Mouse (Mus musculus) layer of hippocampus, adult 9-10 months (tissue): ENCODE measurements around the gene Gm7137.
"Not testable (repeated sequence)": the region's sequence is repeated elsewhere in the genome, so short reads cannot be mapped to it uniquely, and the experiment has no call there.

Experiments used
- DNase-seq: peaks from one replicate; pipeline ENCODE4 v3.0.0; 2022; ENCODE audit warnings: low spot score

Gene Gm7137

DNA sequence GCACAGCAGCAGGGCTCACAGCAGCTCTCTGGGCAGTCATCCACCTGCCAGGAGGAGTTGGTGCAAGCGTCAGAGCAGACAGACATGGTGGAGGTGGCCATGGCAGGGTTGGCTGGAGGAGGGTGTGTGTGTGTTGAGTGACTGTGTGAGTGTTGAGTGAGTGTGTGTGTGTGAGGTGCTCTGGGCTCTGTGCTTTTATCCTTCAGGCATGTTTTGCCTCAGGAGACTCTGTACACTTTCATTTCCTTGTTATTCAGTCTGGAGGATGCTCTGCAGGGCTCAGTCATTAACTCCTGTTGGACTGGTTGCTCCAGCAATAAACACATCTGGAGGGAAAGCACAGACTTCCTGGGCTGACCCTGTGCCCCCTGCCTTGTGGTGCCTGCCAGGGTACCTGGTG is 36.7 kb downstream of the Gm7137 start, which contains the start of gene Gm9736:
Gm9736 (minus strand) TSS at position 101 of the 400 bp plus-strand sequence.
- DNase-seq: not testable (repeated sequence)

DNA sequence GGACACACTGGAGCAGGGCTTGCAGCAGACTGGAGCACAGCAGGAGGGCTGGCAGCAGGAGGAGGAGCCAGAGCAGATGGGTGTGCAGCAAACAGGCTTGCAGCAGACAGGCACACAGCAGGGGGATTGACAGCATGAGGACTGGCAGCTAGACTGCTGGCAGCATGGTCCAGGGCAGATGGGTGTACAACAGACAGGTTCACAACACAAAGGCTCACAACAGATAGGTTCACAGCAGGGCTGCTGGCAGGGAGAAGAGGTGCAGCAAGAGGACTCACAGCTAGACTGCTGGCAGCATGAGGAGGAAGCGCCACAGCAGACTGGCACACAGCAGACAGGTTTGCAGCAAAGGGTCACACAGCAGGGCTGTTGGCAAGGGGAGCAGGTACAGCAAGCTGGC is 37.3 kb downstream of the Gm7137 start:
- not testable (repeated sequence) for DNase-seq

DNA sequence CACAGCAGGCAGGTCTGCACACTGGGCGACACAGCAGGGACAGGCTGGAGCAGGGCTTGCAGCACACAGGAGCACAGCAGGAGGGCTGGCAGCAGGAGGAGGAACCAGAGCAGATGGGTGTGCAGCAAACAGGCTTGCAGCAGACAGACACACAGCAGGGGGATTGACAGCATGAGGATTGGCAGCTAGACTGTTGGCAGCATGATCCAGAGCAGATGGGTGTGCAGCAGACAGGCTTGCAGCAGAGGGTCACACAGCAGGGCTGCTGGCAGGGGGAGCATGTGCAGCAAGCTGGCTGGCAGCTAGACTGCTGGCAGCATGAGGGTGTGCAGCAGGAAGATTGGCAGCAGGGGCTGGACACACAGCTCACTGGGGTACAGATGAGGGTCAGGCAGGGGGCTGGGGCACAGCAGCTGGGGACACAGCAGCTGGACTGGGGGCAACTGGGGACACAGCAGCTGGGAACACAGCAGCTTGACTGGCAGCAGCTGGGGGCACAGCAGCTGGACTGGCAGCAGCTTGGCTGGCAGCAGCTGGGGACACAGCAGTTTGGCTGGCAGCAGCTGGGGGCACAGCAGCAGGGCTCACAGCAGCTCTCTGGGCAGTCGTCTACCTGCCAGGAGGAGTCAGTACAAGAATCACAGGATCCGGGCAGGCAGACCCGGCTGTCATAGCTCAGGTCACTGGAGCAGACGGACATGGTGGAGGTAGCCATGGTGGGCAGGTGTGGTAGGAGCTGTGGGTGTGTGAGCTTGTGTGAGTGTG is 45.9 kb downstream of the Gm7137 start, which contains the start of gene Gm18596:
Gm18596 (minus strand) TSS at position 715 of the 765 bp plus-strand sequence.
- DNase-seq: not testable (repeated sequence)

DNA sequence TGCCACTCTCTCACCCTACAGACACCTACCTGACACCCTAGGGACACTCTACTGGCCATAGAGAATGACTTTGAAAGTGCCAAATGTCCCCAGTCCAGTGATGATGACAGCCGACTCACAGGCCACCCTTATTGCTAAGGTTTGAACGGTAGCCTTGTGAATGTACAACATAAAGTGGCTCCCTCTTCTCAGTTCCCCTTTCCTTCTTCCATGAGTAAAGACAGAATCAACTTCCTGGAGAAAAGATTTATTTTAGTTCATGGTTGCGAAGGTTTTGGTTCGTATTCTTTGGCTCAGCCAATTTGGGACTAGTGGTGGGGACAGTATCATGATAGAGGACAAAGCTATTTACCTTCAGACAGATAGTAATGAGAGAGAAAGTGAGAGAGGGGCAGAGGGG is 49.1 kb downstream of the Gm7137 start:
- no peak for DNase-seq
